Mouse (Mus musculus): ENCODE results near the gene Adsl. TPM values are rescaled to one million over a fixed set of nuclear protein-coding genes. Genes with fewer than 3 reads are reported as not detected.
"Not testable (repeated sequence)": the region's sequence is repeated elsewhere in the genome, so short reads cannot be mapped to it uniquely, and the experiment has no call there.

Adsl gene
- polyA plus RNA-seq, 1 experiment: 31.1 TPM

- not testable (repeated sequence) for H3K27ac ChIP-seq (replicated peaks; ENCODE audit: low read depth, low read length); H3K4me3 ChIP-seq (ENCODE audit: insufficient read depth, low read depth, low read length); H3K4me1 ChIP-seq (ENCODE audit: control insufficient read depth, insufficient read depth, insufficient read length, low read length)
Measured at GRCm38 (mm10) chr15:80930676-80931320, 17.5 kb upstream of the Adsl start.

DNA sequence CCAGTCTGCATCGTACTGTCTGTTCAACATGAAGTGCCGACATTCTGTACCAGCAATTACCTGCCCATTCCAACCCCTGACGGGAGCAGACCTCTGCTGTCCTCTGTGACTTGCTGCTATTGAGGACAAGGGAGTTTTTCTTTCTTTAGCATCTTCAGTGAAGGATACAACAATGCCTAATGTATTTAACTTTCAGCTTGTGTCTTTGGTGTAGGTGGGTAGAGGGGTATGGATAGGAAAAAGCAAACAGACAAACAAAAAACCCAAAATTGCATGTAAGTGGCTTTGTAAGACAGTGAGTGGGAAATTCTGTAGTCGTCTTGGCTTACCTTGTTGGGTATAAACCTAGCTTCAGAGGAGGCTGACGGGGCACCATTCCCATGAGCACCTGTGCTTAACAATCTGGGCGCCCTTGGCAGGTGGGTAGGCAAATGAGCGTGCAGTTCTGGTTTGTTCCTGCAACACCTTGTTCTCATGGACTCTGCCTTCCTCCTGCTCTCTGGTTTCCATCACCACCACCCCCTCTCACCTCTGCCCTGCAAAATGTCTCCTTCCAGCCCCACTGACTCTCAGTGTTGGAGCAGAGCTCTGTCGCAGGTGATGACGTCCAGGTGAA lies 16.8 kb upstream of the Adsl start:
- Histone ChIP-seq H3K27ac (replicated peaks; ENCODE audit: low read depth, low read length) (no peak overlapping the region), H3K4me1 (ENCODE audit: control insufficient read depth, insufficient read depth, insufficient read length, low read length) (no peaks in the 10 kb centered on the region; the same call in 1 of the 2 replicates), H3K4me3 (ENCODE audit: insufficient read depth, low read depth, low read length) (no peak overlapping the region)

GRCm38 (mm10) chr15:80934841-80935240 lies 13.4 kb upstream of the Adsl start:
- no peak overlapping the region for H3K4me3 ChIP-seq (ENCODE audit: insufficient read depth, low read depth, low read length)

GRCm38 (mm10) chr15:80936686-80937085 lies 11.6 kb upstream of the Adsl start:
- H3K4me3 ChIP-seq (ENCODE audit: insufficient read depth, low read depth, low read length): no peak overlapping the region
- no peaks in the 10 kb centered on the region; the same call in none of the 2 replicates for H3K4me1 ChIP-seq (ENCODE audit: control insufficient read depth, insufficient read depth, insufficient read length, low read length)
- H3K27ac ChIP-seq (replicated peaks; ENCODE audit: low read depth, low read length): no peak overlapping the region

More at GRCm38 (mm10) chr15:80934841-80935240, 13.4 kb upstream of the Adsl start:
- no peak overlapping the region for H3K27ac ChIP-seq (replicated peaks; ENCODE audit: low read depth, low read length)
- no peaks in the 10 kb centered on the region; the same call in none of the 2 replicates for H3K4me1 ChIP-seq (ENCODE audit: control insufficient read depth, insufficient read depth, insufficient read length, low read length)

DNA sequence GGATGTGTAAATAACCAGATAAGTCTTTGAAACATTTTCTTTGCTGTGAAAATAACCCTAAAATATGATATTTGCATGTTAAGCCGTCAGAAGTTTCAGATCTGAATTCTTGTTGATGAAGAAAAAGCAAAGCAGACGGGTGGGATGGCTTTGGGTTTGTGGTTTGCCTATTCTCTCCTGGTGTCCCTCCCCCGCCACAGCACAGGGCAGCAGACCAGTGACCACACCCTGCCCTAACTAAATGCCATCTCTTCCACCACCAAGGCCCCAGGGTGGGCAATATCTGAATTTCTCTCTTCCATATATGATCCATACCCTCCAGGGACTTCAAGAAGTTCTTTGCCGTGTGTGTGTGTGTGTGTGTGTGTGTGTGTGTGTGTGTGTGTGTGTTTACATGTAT lies 9.7 kb upstream of the Adsl start:
- Histone ChIP-seq H3K27ac (replicated peaks; ENCODE audit: low read depth, low read length) (no peak overlapping the region; the same call in 1 of the 2 replicates), H3K4me3 (ENCODE audit: insufficient read depth, low read depth, low read length) (no peak overlapping the region), H3K4me1 (ENCODE audit: control insufficient read depth, insufficient read depth, insufficient read length, low read length) (no peaks in the 10 kb centered on the region; the same call in none of the 2 replicates)

- Histone ChIP-seq H3K4me1 (ENCODE audit: control insufficient read depth, insufficient read depth, insufficient read length, low read length) (no peaks in the 10 kb centered on the region; the same call in none of the 2 replicates), H3K4me3 (ENCODE audit: insufficient read depth, low read depth, low read length) (no peak overlapping the region), H3K27ac (replicated peaks; ENCODE audit: low read depth, low read length) (no peak overlapping the region)
Measured at GRCm38 (mm10) chr15:80939401-80939800, 8.9 kb upstream of the Adsl start.

DNA sequence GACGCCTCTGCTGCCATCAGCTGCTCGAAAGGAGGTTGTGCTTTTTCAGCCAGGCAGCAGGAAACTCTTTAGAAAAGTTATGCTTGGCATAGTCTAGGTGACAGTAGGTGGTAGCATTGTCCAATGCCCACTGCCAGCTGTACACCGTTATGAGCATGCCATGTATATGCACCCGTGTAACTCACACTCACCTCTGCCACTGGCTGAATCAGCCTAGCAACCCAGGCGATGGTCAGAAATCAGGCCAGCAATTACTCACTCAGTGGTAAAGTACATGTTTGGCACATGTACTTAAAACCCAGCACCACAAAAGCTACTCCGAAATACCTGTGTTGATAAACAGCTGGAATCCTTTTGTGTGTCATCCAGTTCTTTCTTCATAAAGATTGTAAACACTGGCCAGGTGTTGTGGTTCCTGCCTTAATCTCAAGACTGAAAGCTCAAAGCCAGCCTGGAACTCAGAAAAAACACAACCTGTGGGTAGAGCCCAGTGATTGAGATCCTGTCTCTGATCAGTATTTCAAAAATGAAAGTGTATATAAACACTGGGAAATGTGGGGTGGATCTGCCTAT lies 6.7 kb upstream of the Adsl start:
- no peaks in the 10 kb centered on the region; the same call in 1 of the 2 replicates for H3K4me1 ChIP-seq (ENCODE audit: control insufficient read depth, insufficient read depth, insufficient read length, low read length)
- no peak overlapping the region for H3K27ac ChIP-seq (replicated peaks; ENCODE audit: low read depth, low read length)
- H3K4me3 ChIP-seq (ENCODE audit: insufficient read depth, low read depth, low read length): no peak overlapping the region

DNA sequence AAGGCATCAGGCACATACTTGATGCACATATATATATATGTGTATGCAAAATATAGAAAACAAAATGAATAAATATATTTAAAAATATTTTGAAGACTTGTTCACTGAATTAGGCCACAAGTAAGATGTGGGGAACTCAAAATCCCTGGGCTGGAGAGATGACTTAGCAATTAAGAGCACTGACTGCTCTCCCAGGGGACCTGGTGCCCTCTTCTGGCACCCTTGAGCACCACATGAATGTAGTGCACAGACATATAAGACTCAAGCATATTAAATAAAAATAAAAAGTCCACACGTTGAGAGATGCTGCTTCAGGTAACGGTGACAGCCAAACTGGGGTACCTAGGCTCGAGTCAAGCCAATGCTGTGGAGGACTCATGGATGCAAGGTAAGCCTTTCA lies 2.4 kb upstream of the Adsl start:
- H3K4me1 ChIP-seq (ENCODE audit: control insufficient read depth, insufficient read depth, insufficient read length, low read length): peaks cover 5% of the 10 kb centered on the region
- no peak overlapping the region for H3K4me3 ChIP-seq (ENCODE audit: insufficient read depth, low read depth, low read length)
- H3K27ac ChIP-seq (replicated peaks; ENCODE audit: low read depth, low read length): no peak overlapping the region

DNA sequence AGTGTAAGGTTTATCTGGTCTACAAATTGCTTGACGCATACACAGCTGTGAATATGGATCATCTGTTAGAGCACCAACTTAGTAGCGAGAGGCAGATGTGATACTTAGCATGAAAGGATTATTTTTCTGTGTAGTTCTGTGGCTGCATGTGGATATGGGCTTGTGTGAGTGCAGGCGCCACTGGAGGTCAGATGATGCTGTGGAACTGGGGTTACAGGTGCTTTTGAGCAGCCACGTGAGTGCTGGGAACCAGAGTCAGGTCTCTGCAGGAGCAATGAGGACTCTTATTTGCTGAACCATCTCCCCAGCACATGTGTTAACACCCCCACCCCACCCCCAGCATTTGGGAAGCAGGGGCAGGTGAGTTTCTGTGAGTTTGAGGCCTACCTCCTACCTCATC lies 1.1 kb downstream of the Adsl start:
- H3K4me1 ChIP-seq (ENCODE audit: control insufficient read depth, insufficient read depth, insufficient read length, low read length): peaks cover 5% of the 10 kb centered on the region
- H3K4me3 ChIP-seq (ENCODE audit: insufficient read depth, low read depth, low read length): peak overlapping the region; percentile 70
- no peak overlapping the region for H3K27ac ChIP-seq (replicated peaks; ENCODE audit: low read depth, low read length)

DNA sequence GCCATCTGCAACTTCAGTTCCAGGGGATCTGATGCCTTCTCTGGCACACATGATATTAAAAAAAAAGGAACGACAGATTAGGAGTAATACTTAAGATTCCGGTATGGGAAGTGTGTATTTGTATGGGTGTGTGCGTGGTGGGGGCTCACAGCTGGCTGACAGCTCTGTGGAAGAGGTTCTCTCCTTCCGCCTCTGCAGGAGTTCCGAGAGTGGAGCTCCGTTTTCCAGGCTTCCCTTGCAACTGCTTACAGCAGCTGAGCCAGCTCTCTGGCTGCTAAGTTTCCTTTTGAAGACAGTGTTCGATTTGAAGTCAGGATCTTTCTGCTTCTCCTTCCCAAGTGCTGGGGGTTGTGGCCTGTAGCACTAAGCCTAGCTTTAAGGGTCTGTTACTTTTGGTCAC lies 1.8 kb downstream of the Adsl start:
- 0 out of 2 replicates have a peak overlapping the region, but pooled peaks have one; percentile 70 for H3K4me3 ChIP-seq (ENCODE audit: insufficient read depth, low read depth, low read length)
- H3K27ac ChIP-seq (replicated peaks; ENCODE audit: low read depth, low read length): no peak overlapping the region
- peaks cover 5% of the 10 kb centered on the region for H3K4me1 ChIP-seq (ENCODE audit: control insufficient read depth, insufficient read depth, insufficient read length, low read length)

- Histone ChIP-seq H3K4me3 (ENCODE audit: insufficient read depth, low read depth, low read length) (no peak overlapping the region), H3K4me1 (ENCODE audit: control insufficient read depth, insufficient read depth, insufficient read length, low read length) (peaks cover 5% of the 10 kb centered on the region), H3K27ac (replicated peaks; ENCODE audit: low read depth, low read length) (no peak overlapping the region)
Measured at GRCm38 (mm10) chr15:80953971-80954370, 5.7 kb downstream of the Adsl start.

- Histone ChIP-seq H3K4me1 (ENCODE audit: control insufficient read depth, insufficient read depth, insufficient read length, low read length) (peaks cover 2% of the 10 kb centered on the region; the same call in 1 of the 2 replicates), H3K4me3 (ENCODE audit: insufficient read depth, low read depth, low read length) (no peak overlapping the region), H3K27ac (replicated peaks; ENCODE audit: low read depth, low read length) (no peak overlapping the region)
Measured at GRCm38 (mm10) chr15:80954861-80955260, 6.6 kb downstream of the Adsl start.

- no peak overlapping the region for H3K4me3 ChIP-seq (ENCODE audit: insufficient read depth, low read depth, low read length)
- H3K4me1 ChIP-seq (ENCODE audit: control insufficient read depth, insufficient read depth, insufficient read length, low read length): peaks cover 2% of the 10 kb centered on the region; the same call in 1 of the 2 replicates
- H3K27ac ChIP-seq (replicated peaks; ENCODE audit: low read depth, low read length): no peak overlapping the region
Measured at GRCm38 (mm10) chr15:80955836-80956438, 7.6 kb downstream of the Adsl start.

GRCm38 (mm10) chr15:80969371-80969770 lies 21.1 kb downstream of the Adsl start:
- Histone ChIP-seq H3K4me1 (ENCODE audit: control insufficient read depth, insufficient read depth, insufficient read length, low read length) (no peaks in the 10 kb centered on the region), H3K27ac (replicated peaks; ENCODE audit: low read depth, low read length) (no peak overlapping the region), H3K4me3 (ENCODE audit: insufficient read depth, low read depth, low read length) (no peak overlapping the region)

DNA sequence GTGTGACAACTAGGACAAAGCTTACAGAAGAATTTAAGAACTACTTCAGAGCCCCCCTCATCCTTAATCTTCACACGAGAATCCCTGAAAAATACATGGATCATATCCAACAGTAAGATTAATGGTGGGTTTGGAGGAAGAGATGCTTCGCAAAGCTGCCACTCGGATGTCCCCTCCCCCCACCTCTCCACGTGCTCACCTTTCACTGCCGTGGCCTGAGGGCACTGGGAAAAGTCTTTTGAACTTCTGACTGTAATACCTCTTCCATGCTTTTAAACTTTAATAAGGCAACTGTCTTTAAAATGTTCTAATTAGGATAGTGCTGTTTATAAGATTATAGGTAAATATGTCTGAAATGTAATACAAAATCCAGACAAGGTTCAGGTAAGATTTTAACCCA lies 26.0 kb downstream of the Adsl start:
- Histone ChIP-seq H3K27ac (replicated peaks; ENCODE audit: low read depth, low read length) (no peak overlapping the region), H3K4me1 (ENCODE audit: control insufficient read depth, insufficient read depth, insufficient read length, low read length) (peaks cover 5% of the 10 kb centered on the region; the same call in 1 of the 2 replicates), H3K4me3 (ENCODE audit: insufficient read depth, low read depth, low read length) (no peak overlapping the region)
